Mouse (Mus musculus) adrenal gland, adult 18-20 months (tissue): ENCODE results near the gene Nsmce3. TPM values are rescaled to one million over a fixed set of nuclear protein-coding genes. Genes with fewer than 3 reads are reported as not detected.

Experiments
- DNase-seq, 2 experiments: peaks; one replicate each; pipeline ENCODE4 v3.0.0; 2021 to 2022; ENCODE audit warnings: low spot score in 2 of 2
- long read RNA-seq, 2 experiments: library from polyadenylated mRNA; stranded (forward); transcript quantifications; one replicate each; pipeline ENCODE4 v2.0.0; 2021
- total RNA-seq, 2 experiments: library from RNA; stranded (reverse); gene quantifications; 1 replicate in 1 of 2; 2 replicates in 1 of 2; pipeline ENCODE4 v1.2.3; 2021

Nsmce3 gene
- total RNA-seq: 1 to 10 TPM; 7.1 to 7.8 TPM
- long read RNA-seq, experiment 1, full-length matches to known transcripts: 30 of 30 reads
- long read RNA-seq, experiment 1, partial matches to known transcripts: 0 of 30 reads
- long read RNA-seq, experiment 1, other reads (novel, unspliced or antisense): 0 of 30 reads
- long read RNA-seq, experiment 2, full-length matches to known transcripts: 81 of 81 reads
- long read RNA-seq, experiment 2, partial matches to known transcripts: 0 of 81 reads
- long read RNA-seq, experiment 2, other reads (novel, unspliced or antisense): 0 of 81 reads

DNA sequence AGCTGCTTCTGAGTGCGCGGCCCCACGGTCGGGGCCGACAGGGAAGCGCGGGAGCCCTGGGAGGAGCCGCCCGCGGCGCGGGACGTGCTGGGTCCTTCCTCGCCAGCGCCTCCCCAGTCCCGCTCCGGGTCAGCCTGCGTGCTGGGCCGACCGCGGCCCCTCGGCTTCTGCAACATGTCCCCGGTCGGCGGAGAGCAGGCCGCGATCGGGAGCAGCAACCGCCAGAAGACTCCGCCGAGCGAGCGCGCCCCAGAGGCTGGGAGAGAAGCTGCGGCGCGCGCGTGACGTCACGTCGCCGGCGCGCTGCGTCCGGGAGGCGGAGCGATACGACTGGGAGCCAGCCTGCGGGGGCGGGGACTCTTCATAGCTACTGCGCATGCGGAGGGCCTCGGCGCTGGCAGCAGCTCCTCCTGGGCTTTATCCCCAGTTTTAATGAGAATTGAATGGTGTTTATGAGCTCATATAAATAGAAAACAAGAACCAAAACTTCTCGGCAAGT, at the start of gene Nsmce3:
Nsmce3 (minus strand) TSS at position 255 of the 499 bp plus-strand sequence.
- DNase-seq: peak; percentile 97

DNA sequence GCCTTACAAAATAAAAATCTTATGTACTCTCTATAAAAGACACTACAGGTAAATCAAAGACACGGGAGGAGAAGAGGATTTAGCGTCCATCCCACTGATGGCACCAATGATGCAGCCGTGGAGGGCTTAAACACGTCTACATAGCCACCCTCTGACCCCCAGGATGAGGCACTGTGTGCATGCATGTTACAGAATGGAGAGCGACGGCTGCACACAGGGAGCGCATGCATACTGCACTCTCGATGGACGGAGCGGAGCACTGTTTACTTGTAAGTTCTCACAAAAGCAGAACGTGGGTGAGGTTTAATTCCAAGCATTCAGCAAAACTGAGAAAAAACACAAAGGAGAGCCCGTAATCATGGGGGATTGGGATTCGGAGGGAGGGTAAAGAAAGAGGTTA, 48.4 kb upstream of the Nsmce3 start:
- DNase-seq: no peak

DNA sequence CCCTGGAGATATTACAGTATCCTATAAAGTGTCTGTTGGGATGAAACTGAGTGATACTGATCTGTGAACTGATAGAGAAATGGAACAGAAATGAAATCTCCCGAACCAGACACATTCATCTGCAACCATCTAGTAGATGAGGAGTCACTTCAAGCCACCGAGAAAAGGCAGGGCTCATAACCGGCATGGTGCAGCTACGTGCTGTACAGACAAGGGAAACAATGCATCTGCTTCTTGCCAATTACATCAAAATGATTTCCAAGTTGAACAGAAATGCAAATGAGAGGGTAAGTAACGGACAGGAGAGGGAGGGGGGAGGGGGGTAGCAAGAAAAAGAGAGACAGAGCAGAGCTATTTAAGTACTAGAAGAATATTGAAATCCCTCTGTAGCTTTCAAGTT, 47.9 kb upstream of the Nsmce3 start:
- no peak for DNase-seq

DNA sequence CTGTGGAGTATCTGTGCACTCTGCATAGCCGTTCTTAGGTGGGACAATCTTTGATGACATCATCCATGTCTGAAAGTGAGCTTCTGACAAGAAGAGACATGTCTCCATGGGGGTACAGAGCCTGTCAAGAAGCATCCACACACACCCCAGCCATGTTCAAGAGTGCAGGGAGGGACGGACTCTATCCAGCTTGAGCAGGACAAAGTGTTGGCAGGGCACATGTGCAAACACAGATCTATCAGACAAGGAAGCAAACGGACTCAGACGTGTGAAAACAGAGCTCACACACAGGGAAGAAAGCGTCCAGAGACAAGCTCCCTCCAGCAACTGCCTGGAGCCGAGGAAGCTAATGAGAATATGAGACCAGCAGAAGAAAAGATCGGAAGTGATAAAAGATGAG, 43.9 kb upstream of the Nsmce3 start:
- DNase-seq: no peak

DNA sequence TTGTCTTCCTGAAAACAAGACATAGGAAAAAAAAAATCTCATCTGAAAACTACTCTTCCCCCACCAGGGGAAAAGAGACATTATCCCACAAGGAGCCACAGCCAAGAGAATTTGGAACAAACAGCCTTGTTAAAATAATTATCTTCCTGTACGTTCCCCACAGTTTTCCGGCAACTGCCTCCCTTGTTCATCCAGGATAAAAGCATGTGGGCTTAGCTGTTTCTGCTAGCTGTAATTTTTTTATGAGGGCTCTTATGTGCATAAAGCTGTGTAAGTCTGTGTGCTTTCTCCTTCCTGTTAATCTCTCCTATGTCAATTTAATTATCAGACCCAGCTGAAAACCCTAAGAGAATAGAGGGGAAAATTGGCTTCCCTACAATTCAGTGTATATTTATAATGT, 42.3 kb upstream of the Nsmce3 start:
- no peak for DNase-seq

DNA sequence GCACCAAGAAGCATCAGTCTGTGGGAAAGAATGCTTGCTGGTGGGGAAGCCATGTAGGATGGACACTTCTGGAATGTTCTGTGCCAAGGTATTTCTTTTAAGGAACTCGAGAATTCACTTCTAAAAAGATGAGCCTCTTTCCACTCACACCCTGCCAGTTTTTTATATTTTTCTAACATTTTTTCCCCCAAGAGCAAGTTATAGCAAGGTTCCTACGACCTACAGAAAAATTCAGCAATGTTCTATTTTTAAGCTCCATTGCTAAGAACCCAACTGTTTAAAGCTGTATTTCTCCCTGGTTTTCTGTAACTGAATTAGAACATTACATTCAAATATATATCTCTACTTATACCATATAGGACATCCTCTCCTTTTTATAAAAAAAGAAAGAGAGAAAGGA, 39.1 kb upstream of the Nsmce3 start:
- no peak for DNase-seq

DNA sequence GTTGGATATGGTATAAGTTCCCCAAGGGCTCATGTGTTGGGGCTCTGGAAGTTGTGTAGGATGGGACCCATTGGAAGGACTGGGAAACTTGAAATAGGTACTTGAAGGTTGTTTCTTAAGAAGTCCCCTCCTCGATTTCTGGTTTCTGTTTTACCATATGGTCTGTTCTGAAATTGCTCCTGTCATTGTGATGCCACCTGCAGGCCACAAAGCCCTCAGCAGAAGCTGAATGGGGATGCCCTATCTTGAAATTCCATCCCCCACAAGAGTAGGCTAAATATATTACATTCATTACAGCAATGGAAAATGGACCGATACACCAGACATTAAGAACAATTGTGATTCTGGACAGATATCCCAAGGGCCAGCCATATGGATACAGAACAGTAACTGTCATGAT, 37.4 kb upstream of the Nsmce3 start:
- DNase-seq: no peak

DNA sequence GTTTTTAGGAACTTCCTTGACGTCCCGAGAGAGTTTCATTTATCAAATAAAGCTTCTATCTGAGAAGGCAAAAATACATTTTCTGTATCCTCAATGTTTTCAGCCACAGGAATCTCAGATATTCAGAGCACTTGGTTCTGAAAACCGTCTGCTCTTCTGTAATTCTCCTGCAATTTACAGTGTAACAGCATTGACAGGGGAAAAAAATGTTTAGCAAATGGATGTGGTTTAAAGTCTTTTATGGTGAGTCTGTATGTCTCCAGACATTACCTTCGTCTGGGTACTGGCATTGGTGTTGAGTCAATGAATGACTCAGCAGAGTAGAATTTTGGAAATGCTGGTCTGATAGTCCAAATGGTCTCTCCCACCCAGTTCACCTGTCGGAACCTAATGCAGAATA, 34.2 kb upstream of the Nsmce3 start:
- DNase-seq: no peak

DNA sequence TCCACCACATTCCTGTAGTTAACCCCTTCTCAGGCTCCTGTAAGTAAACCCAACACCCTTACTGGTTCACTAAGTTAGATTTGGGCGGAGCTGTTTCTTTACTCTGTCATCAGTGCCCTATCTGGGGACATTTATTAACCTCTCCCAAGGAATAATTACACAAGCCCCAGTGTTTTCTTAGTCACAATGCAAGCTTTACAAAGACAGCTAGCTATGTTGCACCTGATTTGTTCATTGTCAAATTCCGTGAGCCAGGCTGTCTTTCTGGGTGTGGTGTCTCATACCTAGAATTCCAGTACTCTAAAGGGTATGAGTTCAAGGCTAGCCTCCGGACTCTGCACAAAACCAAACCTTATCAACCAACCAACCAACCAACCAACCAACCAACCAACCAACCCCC, 32.7 kb upstream of the Nsmce3 start:
- DNase-seq: no peak

DNA sequence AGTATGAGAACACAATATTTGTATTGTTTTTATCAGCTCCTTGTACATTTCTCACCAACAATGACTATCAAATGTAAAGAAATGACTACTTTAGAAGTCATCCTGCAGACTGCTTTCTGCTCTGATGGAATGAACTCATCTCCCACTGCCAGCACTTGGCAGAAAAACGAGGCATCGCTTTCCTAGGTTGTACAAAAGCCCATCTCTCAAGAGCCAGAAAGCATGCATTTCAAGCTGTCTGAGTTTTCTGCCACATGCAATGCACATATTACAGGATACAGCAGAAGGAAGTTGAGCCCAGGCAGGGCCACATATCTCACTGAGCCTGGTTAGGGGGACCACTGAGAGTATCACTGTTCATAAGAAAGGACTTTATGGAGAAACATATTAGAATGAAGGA, 27.5 kb upstream of the Nsmce3 start:
- no peak for DNase-seq

DNA sequence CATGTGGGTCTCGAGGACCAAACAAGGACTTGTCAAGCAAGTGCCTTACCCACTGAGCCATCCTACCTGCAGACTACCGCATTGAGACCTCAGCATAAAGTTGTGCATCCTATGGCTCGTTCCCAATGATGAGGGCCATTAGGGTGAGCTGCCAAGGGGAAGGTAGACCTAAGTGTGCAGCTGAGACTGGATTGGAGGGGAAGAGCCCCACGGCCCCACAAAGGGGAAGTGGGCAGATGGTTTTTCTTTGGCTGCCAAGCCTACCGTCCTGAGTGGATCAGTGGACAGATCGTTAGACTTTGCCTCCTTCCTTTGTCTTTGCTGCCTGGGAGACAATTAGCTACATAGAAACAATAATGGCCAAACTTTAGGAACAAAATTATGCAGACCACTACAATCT, 23.8 kb upstream of the Nsmce3 start:
- DNase-seq: no peak

DNA sequence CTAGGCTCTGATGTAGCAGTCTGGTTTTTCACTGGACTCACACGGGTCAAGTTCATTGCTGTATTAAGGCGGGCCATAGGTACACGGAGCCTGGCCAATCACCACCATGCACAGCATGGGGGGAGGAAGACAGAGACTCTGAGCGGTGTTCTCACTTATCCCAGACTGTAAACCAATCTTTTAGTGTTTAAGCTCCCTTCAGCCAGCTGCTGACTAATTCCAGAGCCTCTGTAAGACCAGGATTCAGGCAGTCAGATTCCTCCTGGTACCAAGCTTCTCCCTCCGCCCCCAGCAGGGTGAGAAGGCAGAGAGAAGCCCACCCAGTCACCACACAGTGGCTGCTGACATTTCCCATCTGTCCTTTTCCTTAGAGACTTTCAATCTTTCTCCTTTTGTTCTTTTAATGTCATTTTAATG, 22.9 kb upstream of the Nsmce3 start:
- DNase-seq: no peak

DNA sequence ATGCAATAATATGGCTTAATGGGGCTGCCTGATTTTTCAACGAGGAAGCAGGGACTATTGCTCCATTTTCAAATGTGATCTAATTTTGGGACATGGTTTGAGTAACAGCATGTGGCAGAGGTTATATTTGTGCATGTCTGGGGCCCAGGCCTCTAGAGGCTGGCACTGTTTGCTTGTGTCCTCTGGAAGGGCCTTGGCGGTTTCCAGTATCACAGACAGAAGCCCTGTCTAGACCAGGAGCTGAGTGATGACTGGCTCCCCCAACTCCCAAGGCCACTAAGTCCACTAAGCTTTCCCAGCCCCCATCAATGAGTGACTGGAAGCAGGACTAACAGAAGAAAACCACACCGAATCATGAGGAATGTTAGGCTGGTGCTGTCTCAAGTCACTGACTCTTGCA, 18.3 kb upstream of the Nsmce3 start:
- no peak for DNase-seq

DNA sequence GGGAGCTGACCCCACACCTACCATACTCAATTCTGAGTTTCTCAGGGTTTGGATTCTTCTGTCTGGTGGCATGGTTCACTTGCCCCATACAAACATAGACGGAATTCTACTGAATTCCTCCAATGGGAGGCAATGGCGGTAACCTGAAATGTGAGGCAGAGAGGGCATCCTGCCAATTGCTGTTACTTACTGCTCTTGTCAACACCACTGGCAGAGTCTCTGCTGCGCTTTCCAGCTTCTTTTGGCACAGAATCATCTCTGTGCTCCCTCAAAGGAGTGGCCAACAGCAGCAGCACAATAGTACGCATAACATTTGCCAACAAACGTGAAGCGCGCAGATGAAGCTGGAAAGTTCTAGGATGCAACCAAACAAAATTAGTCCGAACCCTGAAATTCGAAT, 17.1 kb upstream of the Nsmce3 start:
- no peak for DNase-seq

DNA sequence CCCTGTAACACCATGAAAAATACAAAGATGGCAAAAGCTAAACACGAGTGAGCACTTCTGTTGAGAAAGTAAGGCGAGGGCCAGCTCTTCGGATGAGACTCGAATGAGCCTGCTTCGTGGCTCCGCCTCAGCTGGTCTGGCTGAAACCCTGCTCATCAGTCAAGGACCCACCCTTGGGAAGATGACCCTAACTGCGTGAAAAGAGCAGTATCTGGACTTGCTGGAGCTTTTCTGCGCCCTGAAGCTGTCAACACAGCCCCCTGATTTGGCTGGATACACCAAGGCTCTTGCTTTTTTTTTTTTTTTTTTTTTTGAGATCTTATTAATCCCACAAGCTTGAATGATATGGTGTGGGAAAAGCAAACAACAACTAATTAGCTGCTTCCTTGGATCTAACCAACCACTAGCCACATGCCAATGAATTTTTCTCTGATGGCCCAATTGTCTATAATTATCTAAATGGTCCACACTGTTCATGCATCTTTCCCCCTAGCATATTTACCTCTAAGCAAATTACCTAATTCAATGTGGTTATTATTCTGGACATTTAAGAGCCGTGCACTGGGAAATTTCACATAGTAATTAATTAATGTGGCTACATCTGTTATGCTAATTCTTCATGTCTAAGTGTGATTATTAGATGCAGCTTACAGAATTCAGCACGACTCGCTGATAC, 11.5 kb upstream of the Nsmce3 start:
- no peak for DNase-seq

DNA sequence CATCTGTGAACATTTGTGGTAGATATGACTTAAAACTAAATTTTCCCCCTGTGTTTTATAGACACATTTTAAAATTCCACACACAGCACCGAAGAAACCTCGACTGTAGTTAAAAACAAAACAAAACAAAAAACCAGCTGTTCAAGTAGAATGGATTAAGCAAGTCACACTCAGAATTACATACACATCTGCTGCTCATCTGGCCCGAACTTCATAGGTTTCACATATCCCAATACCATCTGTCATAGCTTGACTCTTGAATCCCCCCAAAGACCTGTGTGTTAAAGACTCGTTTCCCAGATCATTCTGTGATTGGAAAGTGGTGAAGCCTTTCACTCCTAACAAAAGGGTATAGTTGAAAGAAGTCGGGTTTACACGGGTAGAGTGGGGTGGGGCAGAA, 9.4 kb upstream of the Nsmce3 start:
- no peak for DNase-seq

DNA sequence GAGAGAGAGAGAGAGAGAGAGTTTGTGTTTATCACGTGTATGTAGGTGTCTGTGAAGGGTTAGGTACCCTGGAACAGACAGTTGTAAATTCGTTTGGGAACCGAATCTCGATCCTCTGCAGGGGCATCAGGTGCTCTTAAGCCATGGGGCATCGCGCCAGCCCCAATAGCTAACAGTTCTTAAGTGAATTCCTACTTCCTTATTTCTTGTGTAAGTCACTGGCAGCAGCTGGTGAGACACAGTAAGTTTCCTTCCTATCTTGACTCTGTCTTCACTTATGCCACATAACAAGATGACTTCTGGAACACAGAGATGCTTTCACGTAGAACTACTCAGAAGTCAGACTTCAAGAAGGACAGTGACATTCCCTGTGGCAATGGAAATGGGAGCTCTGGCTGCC, 8.6 kb upstream of the Nsmce3 start:
- no peak for DNase-seq

DNA sequence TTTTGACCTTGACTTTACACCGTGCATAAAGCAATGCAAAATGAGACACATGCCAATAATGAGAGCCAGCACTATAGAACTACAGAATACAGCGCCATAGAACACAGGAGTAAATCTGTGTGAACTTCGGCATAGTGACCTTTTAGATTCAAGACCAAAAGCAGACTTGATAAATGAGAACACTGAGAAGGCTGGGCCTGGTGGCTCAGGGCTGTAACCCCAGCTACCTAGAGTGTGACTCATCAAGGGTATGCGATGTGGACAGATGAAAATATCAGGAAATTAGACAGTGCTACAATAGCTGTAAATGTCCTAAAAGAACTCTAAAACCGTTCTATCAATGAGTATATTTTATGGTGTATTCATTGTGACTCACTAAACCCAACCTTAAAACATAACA, 7.6 kb upstream of the Nsmce3 start:
- DNase-seq: no peak

DNA sequence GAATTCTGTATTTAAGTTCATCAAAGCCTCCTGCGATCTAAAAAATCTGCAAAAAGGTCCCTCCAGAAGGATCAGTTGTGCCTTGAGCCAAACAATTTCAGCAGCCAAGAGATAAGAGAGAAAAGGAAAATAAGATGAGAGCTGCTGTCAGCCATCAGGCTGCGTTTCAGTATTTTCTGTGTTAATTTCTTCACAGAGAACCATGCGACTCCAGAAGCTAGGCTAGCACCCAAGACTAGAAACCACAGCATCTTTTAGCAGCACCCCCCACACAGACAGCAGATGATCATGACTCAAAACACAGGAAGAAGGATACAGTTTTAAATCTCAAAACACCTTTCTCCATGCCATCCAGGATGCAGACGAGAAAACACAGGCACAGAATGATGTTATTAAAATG, 2.1 kb upstream of the Nsmce3 start:
- DNase-seq: no peak

DNA sequence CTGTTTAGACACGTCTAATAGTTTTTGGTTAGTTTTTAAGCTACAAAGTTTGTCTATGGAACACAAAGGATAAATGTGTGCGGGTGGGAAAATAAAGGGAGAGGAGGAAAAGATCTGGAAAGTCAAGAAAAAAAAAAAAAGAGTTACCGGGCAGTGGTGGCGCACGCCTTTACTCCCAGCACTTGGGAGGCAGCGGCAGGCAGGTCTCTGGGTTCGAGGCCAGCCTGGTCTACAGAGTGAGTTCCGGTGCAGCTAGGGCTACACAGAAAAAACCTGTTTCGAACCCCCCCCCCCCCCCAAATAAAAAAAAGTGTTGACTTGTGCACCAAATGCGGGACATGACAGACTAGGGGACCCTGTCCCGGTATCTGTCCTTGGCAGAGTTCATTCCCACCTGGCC, 469 bp upstream of the Nsmce3 start:
- no peak for DNase-seq

DNA sequence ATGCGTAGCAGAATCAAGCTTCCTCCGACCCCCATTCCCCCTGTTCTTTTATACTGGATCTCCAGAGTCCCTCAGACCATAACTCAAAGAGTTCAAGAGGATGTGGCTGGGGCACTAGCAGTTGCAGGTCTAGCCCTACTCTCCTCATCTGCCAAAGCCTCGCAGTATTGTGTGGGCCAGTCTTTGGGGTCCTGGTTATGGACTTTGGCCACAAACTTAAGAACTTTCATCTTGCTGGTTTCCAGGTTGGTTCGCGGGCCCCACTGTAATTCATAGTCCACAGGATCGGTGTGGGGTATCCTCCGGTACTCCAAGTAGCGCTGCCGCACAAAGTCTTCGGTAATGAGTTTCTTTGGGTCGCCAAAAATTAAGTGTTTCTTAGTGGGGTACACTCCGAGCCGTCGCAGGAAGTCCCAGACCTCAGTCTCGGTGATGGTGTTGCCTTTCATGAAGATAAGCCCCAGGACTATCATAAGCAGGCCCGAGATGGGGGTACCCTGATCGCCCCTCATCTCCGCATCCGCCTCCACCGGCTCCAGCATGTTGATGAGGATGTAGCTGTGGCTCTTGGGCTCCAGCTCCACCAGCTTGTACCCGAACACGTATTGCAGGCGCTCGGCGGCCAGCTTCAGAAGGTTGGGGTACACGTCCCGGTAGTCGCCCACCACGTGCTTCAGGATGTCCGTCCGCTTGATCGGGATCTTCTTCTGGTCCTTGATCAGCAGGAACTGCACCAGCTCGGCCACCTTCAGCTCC, 632 bp downstream of the Nsmce3 start:
- no peak for DNase-seq

DNA sequence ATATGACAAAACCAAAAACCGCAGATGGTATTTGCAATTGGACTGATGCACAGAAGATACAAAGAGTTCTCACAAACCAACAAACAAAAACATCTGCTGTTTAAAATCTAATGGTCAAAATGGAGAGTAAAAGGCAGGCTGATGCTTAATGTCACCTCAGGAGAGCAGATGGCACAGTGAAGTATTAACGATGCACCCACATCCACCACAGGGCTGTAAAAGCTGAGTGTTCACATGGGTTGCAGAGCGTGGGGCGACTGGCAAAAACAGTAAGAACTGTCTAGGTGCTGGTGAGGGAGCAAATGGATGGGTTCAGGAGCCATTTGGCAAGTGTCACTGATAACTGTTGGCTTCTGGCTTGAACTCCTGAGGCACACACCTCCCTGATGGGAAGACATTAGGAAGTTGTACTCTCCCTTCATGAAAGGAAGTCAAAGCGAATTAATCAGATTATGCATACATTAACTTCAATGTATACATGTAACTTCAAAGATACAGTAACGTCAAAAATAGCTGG, 3.2 kb downstream of the Nsmce3 start:
- DNase-seq: no peak
